Mouse (Mus musculus) liver, embryonic 16.5 days (tissue): ENCODE results near the gene Kcnj10. TPM values are rescaled to one million over a fixed set of nuclear protein-coding genes. Genes with fewer than 3 reads are reported as not detected.

Source experiments
- ATAC-seq: fragments of 200-750 bp; cut with Nextera tagmentation; 2 replicates; pipeline ENCODE4 v1.8.0; 2017; ENCODE audit warnings: low read depth, mild to moderate bottlenecking, moderate number of reproducible peaks, moderate library complexity
- H3K27ac ChIP-seq: fragments of 300-500 bp; sonication (generic); 2 replicates; pipeline ENCODE4 v1.5.1; 2014; ENCODE audit warnings: mild to moderate bottlenecking, low read length
- H3K27me3 ChIP-seq: fragments of 300-500 bp; sonication (generic); 2 replicates; pipeline ENCODE4 v1.6.1; 2014; ENCODE audit warnings: low read depth, low read length, mixed read lengths; ENCODE audit not compliant: control insufficient read depth, insufficient read depth
- H3K36me3 ChIP-seq: fragments of 300-500 bp; sonication (generic); 2 replicates; pipeline ENCODE4 v1.6.1; 2014; ENCODE audit warnings: mild to moderate bottlenecking; ENCODE audit not compliant: control insufficient read depth, insufficient read depth
- H3K4me1 ChIP-seq: fragments of 300-500 bp; sonication (generic); 2 replicates; pipeline ENCODE4 v1.6.1; 2014; ENCODE audit warnings: low read depth, low read length, mixed read lengths; ENCODE audit not compliant: control insufficient read depth
- H3K4me2 ChIP-seq: fragments of 300-500 bp; sonication (generic); 2 replicates; pipeline ENCODE4 v1.6.1; 2014; ENCODE audit warnings: low read depth, low read length, mixed read lengths
- H3K4me3 ChIP-seq: fragments of 300-500 bp; sonication (generic); 2 replicates; pipeline ENCODE4 v1.5.1; 2014; ENCODE audit warnings: low read depth, mild to moderate bottlenecking, low read length
- H3K9ac ChIP-seq: fragments of 300-500 bp; sonication (generic); 2 replicates; pipeline ENCODE4 v1.6.1; 2014; ENCODE audit warnings: low read depth, low read length
- H3K9me3 ChIP-seq: fragments of 300-500 bp; sonication (generic); replicated peaks from 2 replicates; pipeline ENCODE4 v1.6.1; 2016; ENCODE audit warnings: low read length; ENCODE audit not compliant: control insufficient read depth
- WGBS: fragments of 180-500 bp; shearing (Covaris S2); extraction: QIAGEN DNeasy Blood & Tissue Kit; methylation state at CpG from one replicate; pipeline ENCODE4 v1.1.7; 2014; ENCODE audit not compliant: insufficient replicate concordance; 5-methylcytosine and 5-hydroxymethylcytosine counted together
- polyA plus RNA-seq: library from polyadenylated mRNA; unstranded; fragments of >200 nt; fragmentation: Nextera tagmentation; extraction: Ambion mirVana; gene quantifications from 2 replicates; pipeline ENCODE4 v1.2.1, GENCODE M21; 2015

The Kcnj10 gene
- polyA plus RNA-seq, 1 experiment from 2014 or later, result 0.07 TPM

- H3K4me1 ChIP-seq, result no peaks in the 10 kb centered on the region; the same call in 1 of the 2 replicates
- H3K9me3 ChIP-seq, result no peaks in the 10 kb centered on the region
- H3K9ac ChIP-seq, result no peak overlapping the region; the same call in 1 of the 2 replicates
- H3K27ac ChIP-seq, result no peak overlapping the region
- peak overlapping the region; percentile 41 for H3K4me3 ChIP-seq
- peak; percentile 35 for ATAC-seq
- H3K27me3 ChIP-seq, result peaks cover 46% of the 10 kb centered on the region
- peak overlapping the region; percentile 63 for H3K4me2 ChIP-seq
- WGBS, result 17% methylated on average over 94 of the region's 94 CpGs
- no peaks in the 10 kb centered on the region for H3K36me3 ChIP-seq
Measured at GRCm38 (mm10) chr1:172325680-172326535, 15.1 kb upstream of the Kcnj10 start.

- no peak for ATAC-seq
- Histone ChIP-seq H3K4me3 (peak overlapping the region; percentile 41; the same call in 1 of the 2 replicates), H3K9me3 (no peaks in the 10 kb centered on the region), H3K27me3 (peaks cover 48% of the 10 kb centered on the region), H3K4me1 (no peaks in the 10 kb centered on the region; the same call in 1 of the 2 replicates), H3K9ac (no peak overlapping the region), H3K4me2 (peak overlapping the region; percentile 63; the same call in 1 of the 2 replicates), H3K27ac (no peak overlapping the region), H3K36me3 (no peaks in the 10 kb centered on the region)
- 43% methylated on average over 11 of the region's 11 CpGs for WGBS
Measured at GRCm38 (mm10) chr1:172326684-172327083, 14.3 kb upstream of the Kcnj10 start.

- H3K27me3 ChIP-seq, result peaks cover 48% of the 10 kb centered on the region
Measured at GRCm38 (mm10) chr1:172327206-172328001, 13.6 kb upstream of the Kcnj10 start.

GRCm38 (mm10) chr1:172328041-172328440, 13.0 kb upstream of the Kcnj10 start:
- H3K27me3 ChIP-seq, result peaks cover 48% of the 10 kb centered on the region
- WGBS, result 54% methylated on average over 3 of the region's 3 CpGs
- H3K9ac ChIP-seq, result no peak overlapping the region
- no peak overlapping the region for H3K4me3 ChIP-seq
- no peaks in the 10 kb centered on the region for H3K9me3 ChIP-seq
- no peaks in the 10 kb centered on the region for H3K36me3 ChIP-seq
- no peaks in the 10 kb centered on the region; the same call in 1 of the 2 replicates for H3K4me1 ChIP-seq
- ATAC-seq, result no peak
- no peak overlapping the region for H3K27ac ChIP-seq
- H3K4me2 ChIP-seq, result no peak overlapping the region

More at GRCm38 (mm10) chr1:172327206-172328001, 13.6 kb upstream of the Kcnj10 start:
- ATAC-seq, result no peak
- no peaks in the 10 kb centered on the region; the same call in 1 of the 2 replicates for H3K4me1 ChIP-seq
- no peak overlapping the region for H3K4me3 ChIP-seq
- no peaks in the 10 kb centered on the region for H3K9me3 ChIP-seq
- no peak overlapping the region for H3K4me2 ChIP-seq
- H3K27ac ChIP-seq, result no peak overlapping the region
- 57% methylated on average over 16 of the region's 16 CpGs for WGBS
- no peaks in the 10 kb centered on the region for H3K36me3 ChIP-seq
- H3K9ac ChIP-seq, result no peak overlapping the region

GRCm38 (mm10) chr1:172328461-172328860, 12.5 kb upstream of the Kcnj10 start:
- no peaks in the 10 kb centered on the region for H3K9me3 ChIP-seq
- H3K4me3 ChIP-seq, result no peak overlapping the region
- no peaks in the 10 kb centered on the region; the same call in 1 of the 2 replicates for H3K4me1 ChIP-seq
- no peaks in the 10 kb centered on the region for H3K36me3 ChIP-seq
- H3K27me3 ChIP-seq, result peaks cover 48% of the 10 kb centered on the region
- H3K9ac ChIP-seq, result no peak overlapping the region
- WGBS, result 53% methylated on average over 7 of the region's 7 CpGs
- ATAC-seq, result no peak
- no peak overlapping the region for H3K4me2 ChIP-seq
- no peak overlapping the region for H3K27ac ChIP-seq

GRCm38 (mm10) chr1:172329131-172329530, 11.9 kb upstream of the Kcnj10 start, which contains the start of gene Kcnj9:
TSS of gene Kcnj9 (minus strand) at chr1:172329318.
- no peak within 1 kb of the TSS for H3K27ac ChIP-seq
- no peak for ATAC-seq
- H3K9me3 ChIP-seq, result no peaks in the 10 kb centered on the region
- H3K4me2 ChIP-seq, result no peak within 1 kb of the TSS
- H3K9ac ChIP-seq, result no peak within 1 kb of the TSS
- H3K4me1 ChIP-seq, result no peaks in the 10 kb centered on the region; the same call in 1 of the 2 replicates
- 38% methylated on average over 9 of the region's 9 CpGs for WGBS
- no peak within 1 kb of the TSS for H3K4me3 ChIP-seq
- no peaks in the 10 kb centered on the region for H3K36me3 ChIP-seq
- H3K27me3 ChIP-seq, result peaks cover 48% of the 10 kb centered on the region

GRCm38 (mm10) chr1:172329616-172330015, 11.4 kb upstream of the Kcnj10 start:
- Histone ChIP-seq H3K4me3 (no peak overlapping the region), H3K4me2 (no peak overlapping the region), H3K36me3 (no peaks in the 10 kb centered on the region), H3K4me1 (no peaks in the 10 kb centered on the region; the same call in 1 of the 2 replicates), H3K9me3 (no peaks in the 10 kb centered on the region), H3K27me3 (peaks cover 48% of the 10 kb centered on the region), H3K27ac (no peak overlapping the region), H3K9ac (no peak overlapping the region)
- 57% methylated on average over 6 of the region's 6 CpGs for WGBS
- no peak for ATAC-seq

GRCm38 (mm10) chr1:172331422-172331947, 9.5 kb upstream of the Kcnj10 start:
- peaks cover 37% of the 10 kb centered on the region for H3K27me3 ChIP-seq
- no peak for ATAC-seq
- H3K4me1 ChIP-seq, result no peaks in the 10 kb centered on the region
- H3K9ac ChIP-seq, result no peak overlapping the region
- no peak overlapping the region for H3K4me2 ChIP-seq
- WGBS, result 42% methylated on average over 8 of the region's 8 CpGs
- H3K36me3 ChIP-seq, result no peaks in the 10 kb centered on the region
- H3K4me3 ChIP-seq, result no peak overlapping the region
- no peaks in the 10 kb centered on the region for H3K9me3 ChIP-seq
- no peak overlapping the region for H3K27ac ChIP-seq
